Mouse (Mus musculus) cerebellum, adult 9-11 months (tissue): Measurements from ENCODE around the gene Chrm1.

Source experiments
- DNase-seq: peaks from one replicate; pipeline ENCODE4 v3.0.0; 2022

Gene Chrm1

GRCm38 (mm10) chr19:8691871-8692539 lies 28.4 kb downstream of the Chrm1 start:
- no peak for DNase-seq

- DNase-seq = no peak
These were observed 29.2 kb downstream of the Chrm1 start for GRCm38 (mm10) chr19:8692740-8693139.

GRCm38 (mm10) chr19:8695330-8695729 lies 31.7 kb downstream of the Chrm1 start:
- DNase-seq = no peak

- no peak for DNase-seq
These were observed 36.1 kb downstream of the Chrm1 start for GRCm38 (mm10) chr19:8699652-8700051.

- no peak for DNase-seq
These were observed 38.9 kb downstream of the Chrm1 start for GRCm38 (mm10) chr19:8702458-8702857.

GRCm38 (mm10) chr19:8703571-8703970 lies 40.0 kb downstream of the Chrm1 start:
- DNase-seq = no peak

- DNase-seq = no peak
These were observed 41.6 kb downstream of the Chrm1 start for GRCm38 (mm10) chr19:8705026-8705708.

GRCm38 (mm10) chr19:8706132-8706667 lies 42.6 kb downstream of the Chrm1 start:
- no peak for DNase-seq

GRCm38 (mm10) chr19:8706930-8707329 lies 43.3 kb downstream of the Chrm1 start:
- DNase-seq = no peak

GRCm38 (mm10) chr19:8708954-8709353 lies 45.4 kb downstream of the Chrm1 start:
- DNase-seq = no peak

- DNase-seq = no peak
These were observed 46.5 kb downstream of the Chrm1 start for GRCm38 (mm10) chr19:8710057-8710456.

GRCm38 (mm10) chr19:8711506-8711905 lies 47.9 kb downstream of the Chrm1 start:
- DNase-seq = no peak

GRCm38 (mm10) chr19:8711949-8712869 lies 48.6 kb downstream of the Chrm1 start:
- no peak for DNase-seq

- peak; percentile 69 for DNase-seq
These were observed 49.3 kb downstream of the Chrm1 start for GRCm38 (mm10) chr19:8712870-8713305.

- peak; percentile 89 for DNase-seq
These were observed 49.9 kb downstream of the Chrm1 start for GRCm38 (mm10) chr19:8713306-8713996.

- no peak for DNase-seq
These were observed 50.5 kb downstream of the Chrm1 start for GRCm38 (mm10) chr19:8713997-8714652.

GRCm38 (mm10) chr19:8714653-8715481 lies 51.3 kb downstream of the Chrm1 start:
- no peak for DNase-seq

GRCm38 (mm10) chr19:8715868-8716766 lies 52.5 kb downstream of the Chrm1 start:
- DNase-seq = no peak

- no peak for DNase-seq
These were observed 53.3 kb downstream of the Chrm1 start for GRCm38 (mm10) chr19:8716767-8717475.
